Mouse (Mus musculus) brain, embryonic 18.5 days (tissue): ENCODE measurements around the gene Zbtb14.

Source experiments
- DNase-seq: peaks from one replicate; pipeline ENCODE4 v3.0.0-alpha.2; 2012; ENCODE audit warnings: low read depth, low spot score

Zbtb14 gene

DNA sequence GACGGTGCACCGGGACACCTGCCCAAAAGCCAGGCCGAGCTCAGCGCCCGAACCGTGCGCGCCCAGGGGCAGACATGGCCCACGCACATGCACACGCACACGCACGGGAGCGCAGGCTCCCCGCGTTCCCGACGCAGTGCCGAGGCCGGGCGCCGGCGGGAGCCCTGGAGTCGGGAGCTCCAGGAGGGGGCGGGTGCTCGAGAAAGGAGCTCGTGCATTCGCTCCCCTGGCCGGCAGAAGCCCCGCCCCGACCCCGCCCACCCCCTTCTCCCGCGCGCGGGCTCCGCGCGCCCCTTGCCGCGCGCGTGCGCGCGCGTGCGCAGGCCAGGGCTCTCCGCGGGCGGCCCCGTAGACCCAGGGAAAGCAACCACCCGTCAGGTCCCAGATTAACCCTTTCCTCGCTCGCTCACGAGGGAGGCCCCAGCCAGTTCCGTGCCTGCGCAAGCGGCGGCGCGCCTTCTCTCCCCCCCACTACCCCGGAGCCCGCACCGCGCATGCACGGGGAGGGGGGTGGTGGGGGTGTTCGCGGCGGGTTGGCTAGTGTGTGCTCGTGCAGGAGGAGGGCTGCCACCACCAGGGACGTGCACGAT is at the start of gene Zbtb14:
Gene Zbtb14 (plus strand): TSS at position 540 of the 590 bp plus-strand sequence.
- DNase-seq = peak; percentile 89

DNA sequence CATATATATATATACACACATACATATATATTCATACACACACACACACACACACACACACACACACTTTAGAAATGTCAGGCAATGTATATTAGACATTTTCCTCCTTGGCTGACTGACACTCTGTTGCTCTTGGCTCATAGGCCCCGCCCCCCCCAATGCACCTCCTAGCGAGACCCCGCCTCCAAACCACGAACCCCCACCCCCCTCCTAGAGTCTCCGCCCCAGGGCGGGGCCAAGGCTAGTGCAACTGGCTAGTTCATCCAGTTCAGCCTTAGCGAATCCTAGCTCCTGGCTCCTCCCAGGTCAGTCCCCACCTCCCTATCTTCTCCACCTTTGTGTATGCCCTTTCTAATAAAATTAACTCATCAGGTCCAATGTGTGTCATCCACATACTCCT is 36.8 kb upstream of the Zbtb14 start:
- no peak for DNase-seq

DNA sequence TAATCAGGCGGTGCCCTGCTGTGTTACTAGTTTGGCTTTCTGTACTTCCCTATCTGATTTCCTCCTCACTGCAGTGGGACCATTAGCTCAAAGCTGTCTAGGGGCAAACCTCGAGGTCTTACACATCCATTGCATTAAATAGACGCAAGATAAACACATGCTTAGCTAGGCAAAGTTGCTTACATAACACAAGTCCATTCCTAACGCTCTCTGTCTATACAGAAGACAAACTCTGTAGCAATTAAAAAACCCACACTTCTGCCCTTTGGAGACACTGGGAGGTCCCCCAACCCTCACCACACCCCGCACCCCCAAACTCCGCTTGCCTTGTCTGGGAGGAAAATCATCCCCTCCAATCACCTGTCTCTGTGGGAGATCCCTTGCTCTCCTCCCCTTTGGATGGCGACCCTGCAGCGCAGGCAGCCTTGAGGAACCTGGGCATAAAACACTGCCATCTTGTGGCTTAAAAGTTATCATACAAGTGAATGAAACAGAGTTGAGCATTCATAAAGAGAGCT is 33.8 kb upstream of the Zbtb14 start:
- peak; percentile 28 for DNase-seq

DNA sequence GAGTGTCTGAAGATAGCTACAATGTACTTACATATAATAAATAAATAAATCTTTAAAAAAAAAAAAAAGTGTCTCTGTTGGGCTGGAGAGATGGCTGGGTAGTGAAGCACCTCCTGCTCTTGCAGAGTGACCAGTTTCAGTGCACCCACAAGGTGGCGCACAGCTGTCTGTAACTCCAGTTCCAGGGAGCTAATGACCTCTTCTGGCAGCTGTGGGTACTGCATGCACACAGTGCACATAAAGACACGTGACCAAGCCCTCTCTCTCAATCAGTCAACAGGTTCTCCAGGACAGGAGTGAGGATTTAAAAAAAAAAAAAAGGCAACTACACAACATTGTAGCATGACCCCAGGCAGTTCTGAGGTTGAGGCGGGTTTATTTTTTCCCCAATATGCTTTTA is 17.8 kb upstream of the Zbtb14 start:
- DNase-seq = no peak

DNA sequence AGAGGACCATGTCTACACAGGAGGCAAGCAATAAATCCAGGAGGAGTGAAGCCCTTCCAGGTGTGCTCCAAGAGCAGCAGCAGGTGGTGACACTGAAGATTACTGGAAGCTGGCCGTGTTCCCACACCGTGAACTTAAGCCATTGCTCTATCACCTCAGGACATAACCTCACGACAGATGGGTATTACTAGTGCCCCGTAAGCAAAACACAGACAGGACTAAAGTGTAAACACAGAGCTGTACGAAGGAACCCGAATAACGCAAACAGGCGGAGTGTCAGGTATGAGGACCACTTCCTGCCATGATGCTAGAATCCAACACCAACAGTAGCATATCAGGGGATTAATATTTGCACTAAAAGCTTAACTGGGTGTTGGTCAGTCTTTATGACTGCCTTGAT is 2.0 kb upstream of the Zbtb14 start:
- DNase-seq = no peak

DNA sequence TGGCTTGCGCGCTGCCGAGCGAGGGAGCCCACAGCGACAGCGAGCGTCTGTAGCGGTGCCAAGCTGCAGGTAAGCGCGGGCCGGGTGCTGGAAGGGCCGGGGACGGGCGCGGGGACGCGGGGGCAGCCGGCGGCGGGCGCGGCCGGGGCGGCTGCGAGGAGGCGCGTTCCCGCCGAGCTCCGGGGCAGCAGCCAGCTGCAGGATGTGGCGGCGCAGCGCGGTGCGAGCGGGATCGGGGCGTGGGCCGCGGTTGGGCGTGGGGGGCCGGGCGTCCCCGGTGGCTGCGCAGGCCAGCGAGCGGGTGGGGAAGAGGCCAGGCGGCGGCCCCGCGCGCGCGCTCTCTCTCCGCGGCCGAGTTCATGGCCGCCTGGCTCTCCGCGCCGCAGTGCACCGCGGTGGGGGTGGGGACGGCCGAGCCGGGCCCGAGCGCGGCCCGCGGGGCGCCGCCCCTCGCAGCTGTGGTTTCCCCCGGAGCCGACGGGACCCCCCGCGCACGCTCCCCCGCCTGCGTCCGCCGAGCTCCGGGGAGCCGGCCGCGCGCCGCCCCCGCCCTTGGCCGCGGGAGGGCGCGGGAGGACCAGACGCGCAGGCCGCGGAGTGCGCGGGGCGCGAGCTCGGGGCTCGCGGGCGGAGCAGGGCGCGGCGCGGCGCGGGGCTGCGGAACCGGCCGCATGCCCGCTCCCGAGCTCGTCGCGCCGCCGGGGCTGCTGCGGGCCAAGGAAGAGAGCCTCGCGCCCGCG is 521 bp downstream of the Zbtb14 start:
- DNase-seq = peak; percentile 50

DNA sequence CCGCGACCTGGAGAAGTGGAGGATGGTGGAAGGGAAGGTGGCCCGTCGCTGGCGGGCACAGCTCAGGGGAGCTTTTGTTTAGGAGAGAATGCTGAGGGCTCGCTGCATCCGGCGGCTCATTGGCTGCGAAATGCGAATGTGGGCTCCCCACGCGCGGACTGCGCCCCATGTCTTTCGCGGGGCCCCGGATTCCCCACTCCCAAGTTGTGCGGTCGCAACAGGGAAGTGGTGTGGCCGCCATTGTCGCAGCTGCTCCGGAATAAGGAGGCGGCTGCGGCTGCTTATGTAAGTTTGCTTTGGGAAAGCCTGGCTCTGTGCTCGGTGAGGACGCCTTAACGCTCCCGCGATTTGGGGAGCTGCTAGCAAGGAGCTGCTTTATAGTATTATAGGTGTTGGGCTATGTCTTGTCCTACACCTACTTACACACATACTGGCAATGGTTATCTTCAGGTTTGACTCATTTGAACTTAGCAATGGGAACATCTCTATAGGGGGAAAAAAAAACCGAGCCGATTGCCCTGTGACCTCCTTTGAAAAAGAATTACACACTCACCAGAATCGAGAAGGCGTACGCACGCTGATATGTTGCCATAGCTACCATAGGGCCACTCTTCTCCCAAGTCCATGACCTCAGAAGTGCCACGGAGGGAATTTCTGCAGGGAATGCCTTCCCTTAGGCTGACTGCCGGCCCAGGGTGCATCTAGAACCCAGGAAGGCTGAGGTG is 1.3 kb downstream of the Zbtb14 start:
- peak; percentile 28 for DNase-seq

DNA sequence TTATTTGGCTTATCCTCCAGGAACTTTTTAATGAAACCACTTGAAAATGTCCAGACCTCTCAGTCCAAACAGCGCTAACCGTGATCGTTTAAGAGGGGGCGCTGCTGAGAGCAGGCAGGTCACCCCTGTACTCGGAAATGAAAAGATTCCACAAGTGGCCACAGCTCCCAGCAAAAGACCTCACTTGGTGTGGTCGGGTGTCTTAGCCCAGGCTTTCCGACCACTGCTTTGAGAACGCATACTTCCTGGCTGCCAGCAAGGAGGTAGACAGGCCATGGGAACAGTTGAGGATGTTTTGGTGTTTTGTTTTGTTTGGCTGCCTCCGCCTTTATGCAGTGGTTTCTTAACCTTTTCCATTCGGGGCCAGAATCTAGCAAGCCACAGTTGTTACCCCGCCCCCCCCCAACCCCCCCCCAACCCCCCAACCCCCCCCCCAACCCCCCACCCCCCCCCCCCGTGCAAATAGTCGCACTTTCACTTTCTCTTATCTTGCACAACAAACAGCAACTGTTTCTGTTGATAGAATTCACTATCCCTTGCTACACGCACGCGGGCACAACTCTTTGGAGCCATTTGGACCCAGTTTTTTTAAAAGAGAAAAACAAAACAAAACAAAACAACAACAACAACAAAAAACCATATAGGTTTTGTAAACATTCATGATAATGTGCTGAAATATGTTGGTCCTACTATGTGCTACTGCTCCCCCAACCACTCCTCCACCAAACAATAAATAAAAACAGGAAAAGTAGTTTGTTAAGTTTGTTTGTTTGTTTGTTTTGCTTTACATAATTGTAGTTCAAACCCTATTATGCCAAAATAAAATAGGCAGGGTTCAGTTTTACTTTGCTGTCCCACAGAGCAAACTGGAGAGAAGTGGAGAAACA is 13.5 kb downstream of the Zbtb14 start:
- no peak for DNase-seq

DNA sequence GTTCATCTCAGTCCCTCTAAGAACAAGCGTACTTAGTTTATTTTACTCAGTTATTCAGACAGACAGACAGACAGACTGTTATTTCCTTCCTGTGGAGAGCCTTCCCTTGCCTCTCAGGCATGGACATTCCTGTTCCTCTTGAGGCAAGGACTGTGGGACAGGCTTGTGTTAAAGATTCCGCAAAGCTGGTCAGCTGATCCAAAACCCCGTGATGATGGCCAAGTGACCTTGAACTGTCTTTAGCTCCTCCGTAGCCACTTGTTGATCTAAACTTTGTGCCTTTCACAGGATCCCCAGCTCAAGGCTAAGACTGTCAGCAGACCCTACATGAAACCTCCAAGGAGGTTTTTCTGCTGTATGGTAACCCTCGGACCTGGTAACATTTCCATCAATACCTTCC is 14.3 kb downstream of the Zbtb14 start:
- DNase-seq = no peak

DNA sequence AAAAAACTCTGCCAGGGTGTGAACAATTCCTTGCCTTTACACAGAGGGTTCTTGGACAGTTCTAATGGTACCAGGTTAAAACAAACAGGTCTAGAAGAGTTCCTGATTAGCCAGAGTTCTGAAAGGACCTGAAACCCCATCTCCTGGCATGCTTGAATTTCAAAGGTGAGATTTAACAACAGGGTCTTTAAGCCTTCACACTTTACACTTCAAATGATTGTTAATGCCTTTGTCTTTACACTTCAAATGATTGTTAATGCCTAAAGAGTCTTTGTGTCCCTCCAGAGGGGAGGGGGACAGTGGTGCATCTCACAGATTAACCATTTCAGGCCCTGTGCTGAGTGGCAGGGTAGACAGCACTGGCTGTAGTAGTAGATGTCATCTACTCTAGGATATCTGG is 15.2 kb downstream of the Zbtb14 start:
- DNase-seq = no peak

DNA sequence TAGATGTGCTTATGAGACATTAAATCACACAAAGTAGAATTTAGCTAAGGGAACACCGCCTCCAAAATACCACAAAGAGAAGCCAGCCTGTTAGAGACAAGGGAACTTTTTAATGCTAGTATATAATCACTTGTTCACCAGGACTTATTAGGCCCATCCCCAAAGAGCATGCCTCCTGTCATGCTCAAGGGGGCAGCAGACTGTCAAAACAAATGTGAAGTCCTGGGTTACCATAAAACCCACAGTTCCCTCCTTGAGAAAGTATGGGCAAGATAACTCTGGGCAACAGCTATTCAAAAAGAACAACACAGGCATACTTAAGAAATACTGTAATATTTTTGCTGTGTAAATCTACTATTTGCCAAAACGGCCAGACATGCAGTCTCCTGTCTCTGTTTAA is 18.3 kb downstream of the Zbtb14 start:
- no peak for DNase-seq

DNA sequence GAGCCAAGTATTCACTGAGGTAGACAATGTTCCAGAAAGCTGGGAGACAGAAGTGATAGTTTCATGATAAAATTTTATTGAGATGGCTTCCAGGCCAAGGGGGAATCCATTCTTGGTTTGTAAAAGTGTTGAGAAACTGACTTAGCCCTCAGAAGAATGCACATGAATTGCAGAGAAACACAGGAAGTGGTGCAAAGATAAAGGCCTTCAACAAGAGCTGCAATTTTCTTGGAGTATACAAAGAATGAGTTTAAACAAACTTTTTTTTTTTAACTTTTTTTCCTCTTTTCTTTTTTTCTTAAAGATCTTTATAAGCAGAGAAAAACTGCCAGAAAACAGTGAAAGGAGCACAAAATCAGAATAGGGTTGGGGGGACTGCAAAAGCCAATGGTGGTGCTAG is 33.3 kb downstream of the Zbtb14 start:
- DNase-seq = no peak

DNA sequence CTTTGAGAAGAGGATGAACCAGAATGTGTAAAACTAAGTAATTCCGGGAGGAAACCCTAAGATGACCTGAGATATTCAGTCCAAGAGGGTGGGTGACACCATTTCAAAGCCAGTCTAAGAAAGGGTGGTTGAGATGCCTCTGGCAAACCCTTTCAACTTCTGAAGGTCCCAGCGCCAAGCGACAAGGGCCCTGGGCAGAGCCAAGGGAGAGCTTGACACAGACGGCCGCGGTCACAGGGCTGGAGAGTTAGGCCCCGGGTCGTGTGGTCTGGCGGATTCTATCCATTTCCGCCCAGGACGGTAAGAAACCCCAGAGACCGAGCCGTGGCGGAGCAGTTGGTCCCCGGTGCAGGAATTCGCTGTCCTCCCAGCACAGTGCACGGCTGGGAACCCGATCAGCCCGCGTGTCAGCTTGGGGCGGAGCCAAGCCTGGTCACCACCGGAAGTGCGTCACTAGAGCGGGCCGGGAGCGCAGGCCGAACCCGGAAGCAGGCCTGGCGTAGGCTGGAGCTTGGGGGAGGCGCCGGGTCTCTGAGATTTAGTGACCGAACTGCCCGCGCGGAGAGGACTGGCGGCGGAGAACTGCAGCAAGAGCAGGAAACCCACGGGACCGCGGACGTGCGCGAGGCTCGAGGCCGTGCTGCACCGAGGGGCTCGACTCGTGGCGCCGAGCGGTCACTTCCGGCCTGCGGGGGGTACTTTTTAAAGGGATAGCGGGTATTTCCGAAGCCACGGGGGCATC is 34.2 kb downstream of the Zbtb14 start:
- DNase-seq = peak; percentile 85

DNA sequence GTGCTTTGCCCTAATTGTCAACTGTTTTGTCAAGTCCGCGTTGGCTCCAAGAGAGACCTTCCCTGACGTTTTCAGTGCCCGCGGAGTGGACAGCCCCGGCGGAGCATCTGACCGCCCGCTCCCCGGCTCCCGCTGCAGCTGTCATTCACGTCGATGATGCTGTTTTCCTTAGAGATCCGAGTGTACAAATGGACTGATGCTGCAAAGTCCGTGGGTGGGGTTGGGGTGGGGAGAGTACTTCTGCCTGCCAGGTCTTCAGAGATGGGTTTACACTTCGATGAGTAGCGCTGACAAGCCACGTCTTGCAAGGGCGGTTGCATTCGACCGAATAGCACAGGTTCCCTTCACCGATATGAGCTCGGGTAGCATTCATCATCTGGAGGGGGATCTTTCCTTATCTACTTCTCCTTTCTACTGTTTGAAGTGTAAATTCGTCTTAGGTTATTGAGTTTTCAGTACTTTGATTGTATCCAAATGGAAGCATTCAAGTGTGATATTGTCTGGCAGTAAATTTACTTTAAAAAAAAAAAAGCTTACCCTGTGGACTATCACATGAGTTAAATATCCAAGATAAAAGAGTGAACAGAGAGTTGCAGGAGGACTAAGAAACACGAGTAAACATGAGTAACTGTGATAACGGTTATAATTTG is 35.0 kb downstream of the Zbtb14 start:
- DNase-seq = no peak

DNA sequence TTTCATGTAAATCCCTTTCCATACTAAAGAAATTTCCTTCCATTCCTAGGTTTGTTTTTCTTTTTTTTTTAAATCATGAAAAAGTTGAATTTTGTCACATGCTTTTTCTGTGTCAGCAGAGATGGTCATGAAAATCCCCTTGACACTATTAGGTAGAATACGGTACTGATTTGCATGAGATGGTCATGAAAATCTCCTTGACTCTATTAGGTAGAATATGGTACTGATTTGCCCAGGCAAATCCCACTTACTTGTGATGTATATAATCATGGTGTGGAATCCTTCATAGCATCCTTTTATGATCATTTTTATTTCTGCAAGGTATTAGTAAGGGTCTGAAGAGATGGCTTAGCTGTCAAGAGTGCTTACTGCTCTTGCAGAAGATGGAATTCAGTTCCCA is 38.7 kb downstream of the Zbtb14 start:
- no peak for DNase-seq

DNA sequence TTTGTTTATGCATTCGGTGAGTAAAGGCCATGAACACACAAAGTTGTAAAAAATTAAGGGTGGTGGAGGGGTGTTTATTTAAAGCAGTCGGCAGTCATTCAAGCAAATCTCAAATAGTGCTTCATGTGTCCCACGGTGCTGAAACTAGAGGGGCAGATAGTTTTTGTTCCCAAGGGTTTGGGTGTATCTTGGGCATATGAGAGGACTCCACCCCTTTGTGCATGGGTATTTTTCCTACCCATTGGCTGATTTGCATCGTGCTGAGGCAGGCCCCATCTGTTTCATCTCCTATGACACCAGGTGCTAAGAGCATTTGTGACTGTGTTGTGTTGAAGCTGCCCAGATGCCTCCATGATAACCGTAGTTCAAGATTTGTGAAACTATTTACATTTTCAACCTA is 55.0 kb downstream of the Zbtb14 start:
- no peak for DNase-seq

DNA sequence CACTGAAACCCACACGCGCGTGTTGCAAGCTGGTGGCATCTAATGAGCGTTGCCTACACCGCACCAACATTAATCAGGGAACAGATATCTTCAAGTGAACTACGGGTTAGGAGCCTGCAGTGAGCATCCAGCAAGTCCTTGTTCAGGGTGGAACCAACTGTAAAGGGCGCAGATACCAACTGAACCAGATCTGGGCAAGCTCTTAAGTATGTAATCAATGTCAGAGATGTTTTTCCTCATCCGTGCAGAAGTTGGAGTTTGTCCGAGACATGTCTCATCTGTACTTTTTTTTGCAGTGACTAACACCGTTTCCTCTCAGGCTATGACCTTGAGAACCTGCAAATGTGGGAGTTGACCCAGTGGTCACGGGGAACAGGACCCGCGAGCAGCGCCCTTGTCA is 55.6 kb downstream of the Zbtb14 start:
- no peak for DNase-seq

DNA sequence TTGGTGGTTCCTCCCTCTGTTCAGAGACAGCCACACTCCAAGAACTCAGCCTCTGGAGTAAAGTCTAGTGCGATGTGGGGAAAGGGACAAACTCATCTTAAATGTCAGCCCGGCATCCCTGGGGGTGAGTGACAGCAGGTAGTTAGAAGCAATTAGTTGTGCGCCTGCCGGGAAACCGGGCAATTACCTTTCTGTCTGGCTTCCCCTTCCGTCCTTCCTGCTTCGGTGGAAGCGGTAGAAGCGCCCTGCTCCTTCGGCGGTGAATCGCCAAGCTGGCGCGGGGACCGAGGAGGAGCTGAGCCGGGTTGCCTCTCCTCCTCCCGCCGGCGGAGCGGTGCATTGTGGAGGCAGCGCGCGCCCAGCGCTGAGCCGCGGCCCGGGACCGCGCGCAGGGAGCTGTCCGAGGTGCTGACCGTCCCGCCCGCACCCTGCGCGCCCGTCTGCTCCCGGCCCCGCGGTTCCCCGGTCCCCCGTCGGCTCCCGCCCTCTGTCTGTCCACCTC is 56.2 kb downstream of the Zbtb14 start, which contains the start of gene Akain1:
Gene Akain1 (plus strand): TSS at position 337 of the 502 bp plus-strand sequence.
- no peak for DNase-seq

DNA sequence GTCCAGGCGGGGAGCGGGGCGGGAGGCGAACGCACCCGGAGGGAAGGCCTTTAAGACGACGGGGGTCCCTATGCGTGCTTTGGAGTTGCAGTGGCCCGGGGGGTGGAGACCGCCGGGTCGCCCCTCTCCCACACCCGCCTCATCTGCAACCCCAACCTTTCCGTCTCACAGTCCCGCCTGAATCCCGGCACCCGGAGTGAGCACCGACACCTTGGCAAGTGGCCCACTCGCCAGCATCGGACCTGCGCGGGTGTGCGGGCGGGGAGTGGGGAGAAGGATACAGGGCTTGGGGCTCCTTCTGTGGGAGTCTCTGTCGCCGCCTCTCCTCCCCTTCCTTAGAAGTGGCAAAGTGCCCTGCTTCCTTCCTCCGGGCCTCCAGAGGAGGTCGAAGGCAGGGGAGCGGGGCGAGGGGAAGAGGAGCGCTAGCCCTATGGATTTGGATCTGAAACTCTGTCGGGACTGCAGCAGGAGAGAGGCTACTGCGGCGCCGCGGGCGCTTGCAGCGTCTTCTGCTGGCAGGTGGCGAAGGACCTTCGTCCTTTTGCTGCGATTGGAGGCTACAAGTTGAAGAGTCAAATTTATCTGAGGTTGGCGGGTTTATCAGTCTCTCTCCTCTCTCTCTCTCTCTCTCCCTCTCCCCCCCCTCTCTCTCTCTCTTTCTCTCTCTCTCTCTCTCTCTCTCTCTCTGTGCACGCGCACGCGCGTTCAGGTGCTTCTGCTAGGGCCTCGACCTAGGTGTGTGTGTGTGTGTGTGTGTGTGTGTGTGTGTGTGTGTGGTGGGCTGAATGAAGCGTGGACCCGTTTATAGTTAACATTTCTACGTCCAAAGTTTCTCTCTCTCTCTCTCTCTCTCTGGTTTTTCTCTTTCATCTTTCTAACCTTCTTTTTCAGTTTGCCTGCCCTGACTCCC is 57.0 kb downstream of the Zbtb14 start:
- no peak for DNase-seq
